Mouse (Mus musculus) embryonic facial prominence, embryonic 14.5 days (tissue): ENCODE results near the gene Echs1. TPM values are rescaled to one million over a fixed set of nuclear protein-coding genes. Genes with fewer than 3 reads are reported as not detected.

Experiments
- ATAC-seq: fragments of 200-750 bp; cut with Nextera tagmentation; 2 replicates; pipeline ENCODE4 v1.8.0; 2017; ENCODE audit warnings: low read depth, moderate number of reproducible peaks, moderate TSS enrichment
- DNase-seq: peaks from one replicate; pipeline ENCODE4 v3.0.0-alpha.2; 2015; ENCODE audit warnings: low spot score
- H3K27ac ChIP-seq: fragments of 300-500 bp; sonication (generic); replicated peaks from 2 replicates; pipeline ENCODE4 v1.5.1; 2014; ENCODE audit warnings: low read depth, mild to moderate bottlenecking, low read length, moderate library complexity
- H3K27me3 ChIP-seq: fragments of 300-500 bp; sonication (generic); replicated peaks from 2 replicates; pipeline ENCODE4 v1.6.1; 2014; ENCODE audit warnings: low read length; ENCODE audit not compliant: control insufficient read depth, insufficient read depth
- H3K36me3 ChIP-seq: fragments of 300-500 bp; sonication (generic); 2 replicates; pipeline ENCODE4 v1.6.1; 2014; ENCODE audit warnings: low read length, mixed read lengths; ENCODE audit not compliant: control insufficient read depth, insufficient read depth
- H3K4me1 ChIP-seq: fragments of 300-500 bp; sonication (generic); 2 replicates; pipeline ENCODE4 v1.6.1; 2014; ENCODE audit warnings: antibody characterized with exemption, low read length; ENCODE audit not compliant: control insufficient read depth, insufficient read depth
- H3K4me2 ChIP-seq: fragments of 300-500 bp; sonication (generic); 2 replicates; pipeline ENCODE4 v1.6.1; 2014; ENCODE audit warnings: low read depth, mild to moderate bottlenecking, low read length, moderate library complexity, mixed read lengths
- H3K4me3 ChIP-seq: fragments of 300-500 bp; sonication (generic); 2 replicates; pipeline ENCODE4 v1.5.1; 2014; ENCODE audit warnings: low read depth, mild to moderate bottlenecking, low read length
- H3K9ac ChIP-seq: fragments of 300-500 bp; sonication (generic); 2 replicates; pipeline ENCODE4 v1.6.1; 2014; ENCODE audit warnings: low read depth, mild to moderate bottlenecking, low read length, moderate library complexity, mixed read lengths
- H3K9me3 ChIP-seq: fragments of 300-500 bp; sonication (generic); 2 replicates; pipeline ENCODE4 v1.6.1; 2016; ENCODE audit warnings: low read length; ENCODE audit not compliant: control insufficient read depth
- WGBS: fragments of 180-500 bp; shearing (Covaris S2); extraction: QIAGEN DNeasy Blood & Tissue Kit; methylation state at CpG from one replicate; pipeline ENCODE4 v1.1.7; 2014; 5-methylcytosine and 5-hydroxymethylcytosine counted together
- polyA plus RNA-seq: library from polyadenylated mRNA; unstranded; fragments of >200 nt; fragmentation: Nextera tagmentation; extraction: Ambion mirVana; gene quantifications from 2 replicates; pipeline ENCODE4 v1.2.1, GENCODE M21; 2014

The Echs1 gene
- 136 and 146 TPM in 2 replicates for polyA plus RNA-seq

- DNase-seq (peak; percentile 94), ATAC-seq (peak; percentile 94)
- peak within 1 kb of the TSS; percentile 80 for H3K9ac ChIP-seq
- no peaks in the 10 kb centered on the region for H3K9me3 ChIP-seq
- H3K27me3 ChIP-seq: no peaks in the 10 kb centered on the region
- H3K4me1 ChIP-seq: no peaks in the 10 kb centered on the region
- H3K4me3 ChIP-seq: peak within 1 kb of the TSS; percentile 82
- peaks cover 14% of the 10 kb centered on the region; the same call in 1 of the 2 replicates for H3K36me3 ChIP-seq
- H3K4me2 ChIP-seq: peak within 1 kb of the TSS; percentile 89
- WGBS: 5% methylated on average over 22 of the region's 28 CpGs
- H3K27ac ChIP-seq: peak within 1 kb of the TSS; percentile 85
These were observed at the start of gene Echs1 for GRCm38 (mm10) chr7:140116329-140117054. Echs1 (minus strand) TSS chr7:140116476.

GRCm38 (mm10) chr7:140164664-140165063 lies 48.4 kb upstream of the Echs1 start, which contains the start of gene Olfr522:
Olfr522 (minus strand) TSS chr7:140164764.
- WGBS: 72% methylated on average over 7 of the region's 7 CpGs
- Histone ChIP-seq H3K4me3 (no peak within 1 kb of the TSS), H3K9ac (no peak within 1 kb of the TSS), H3K9me3 (peaks cover 5% of the 10 kb centered on the region; the same call in 1 of the 2 replicates), H3K27me3 (no peaks in the 10 kb centered on the region), H3K27ac (no peak within 1 kb of the TSS), H3K36me3 (no peaks in the 10 kb centered on the region), H3K4me1 (no peaks in the 10 kb centered on the region), H3K4me2 (no peak within 1 kb of the TSS)
- DNase-seq (no peak), ATAC-seq (no peak)

GRCm38 (mm10) chr7:140160363-140160762 lies 44.1 kb upstream of the Echs1 start:
- no peaks in the 10 kb centered on the region for H3K36me3 ChIP-seq
- no peak overlapping the region for H3K27ac ChIP-seq
- H3K9ac ChIP-seq: no peak overlapping the region
- ATAC-seq (no peak), DNase-seq (no peak)
- no peaks in the 10 kb centered on the region for H3K9me3 ChIP-seq
- whole genome bisulfite sequencing: 81% methylated on average over 3 of the region's 3 CpGs
- H3K4me2 ChIP-seq: no peak overlapping the region
- no peaks in the 10 kb centered on the region for H3K4me1 ChIP-seq
- H3K27me3 ChIP-seq: peaks cover 5% of the 10 kb centered on the region
- no peak overlapping the region for H3K4me3 ChIP-seq

- Histone ChIP-seq H3K27me3 (peaks cover 36% of the 10 kb centered on the region), H3K27ac (no peak within 1 kb of the TSS), H3K4me1 (peaks cover 15% of the 10 kb centered on the region), H3K4me2 (peak within 1 kb of the TSS; percentile 52), H3K9ac (peak within 1 kb of the TSS; percentile 51), H3K4me3 (peak within 1 kb of the TSS; percentile 33), H3K36me3 (0 out of 2 replicates have a peak, but pooled peaks cover 5% of the 10 kb centered on the region), H3K9me3 (no peaks in the 10 kb centered on the region)
- ATAC-seq (peak; percentile 24; the same call in 1 of the 2 replicates), DNase-seq (peak; percentile 13)
- WGBS: 2% methylated on average over 20 of the region's 28 CpGs
These were observed 38.1 kb upstream of the Echs1 start, which contains the start of gene Sprn for GRCm38 (mm10) chr7:140154218-140154927. Sprn (minus strand) TSS chr7:140154877.

GRCm38 (mm10) chr7:140153829-140154217 lies 37.5 kb upstream of the Echs1 start:
- no peaks in the 10 kb centered on the region for H3K9me3 ChIP-seq
- H3K36me3 ChIP-seq: 0 out of 2 replicates have a peak, but pooled peaks cover 5% of the 10 kb centered on the region
- WGBS: 22% methylated on average over 4 of the region's 4 CpGs
- peak overlapping the region; percentile 33 for H3K4me3 ChIP-seq
- peaks cover 36% of the 10 kb centered on the region for H3K27me3 ChIP-seq
- peaks cover 15% of the 10 kb centered on the region for H3K4me1 ChIP-seq
- peak overlapping the region; percentile 52 for H3K4me2 ChIP-seq
- no peak overlapping the region for H3K27ac ChIP-seq
- no peak for ATAC-seq
- DNase-seq: no peak
- peak overlapping the region; percentile 51 for H3K9ac ChIP-seq

GRCm38 (mm10) chr7:140153383-140153782 lies 37.1 kb upstream of the Echs1 start:
- Histone ChIP-seq H3K4me3 (peak overlapping the region; percentile 33), H3K27me3 (peaks cover 36% of the 10 kb centered on the region), H3K36me3 (0 out of 2 replicates have a peak, but pooled peaks cover 5% of the 10 kb centered on the region), H3K4me2 (peak overlapping the region; percentile 52), H3K27ac (no peak overlapping the region), H3K9me3 (no peaks in the 10 kb centered on the region), H3K4me1 (peaks cover 15% of the 10 kb centered on the region), H3K9ac (peak overlapping the region; percentile 47)
- DNase-seq (peak; percentile 9), ATAC-seq (peak; percentile 49; the same call in 1 of the 2 replicates)
- WGBS: 4% methylated on average over 27 of the region's 28 CpGs

GRCm38 (mm10) chr7:140144550-140144949 lies 28.3 kb upstream of the Echs1 start:
- peaks cover 6% of the 10 kb centered on the region; the same call in 1 of the 2 replicates for H3K36me3 ChIP-seq
- no peak overlapping the region for H3K9ac ChIP-seq
- H3K4me1 ChIP-seq: no peaks in the 10 kb centered on the region
- ATAC-seq (no peak), DNase-seq (no peak)
- H3K4me3 ChIP-seq: no peak overlapping the region
- no peak overlapping the region for H3K4me2 ChIP-seq
- 92% methylated on average over 4 of the region's 4 CpGs for WGBS
- H3K9me3 ChIP-seq: no peaks in the 10 kb centered on the region
- H3K27ac ChIP-seq: no peak overlapping the region
- no peaks in the 10 kb centered on the region for H3K27me3 ChIP-seq

- H3K4me1 ChIP-seq: peaks cover 4% of the 10 kb centered on the region
- H3K27ac ChIP-seq: no peak overlapping the region
- H3K4me2 ChIP-seq: no peak overlapping the region
- H3K9ac ChIP-seq: no peak overlapping the region
- no peaks in the 10 kb centered on the region for H3K9me3 ChIP-seq
- H3K36me3 ChIP-seq: no peaks in the 10 kb centered on the region
- H3K4me3 ChIP-seq: no peak overlapping the region
- WGBS: 5% methylated on average over 14 of the region's 14 CpGs
- no peaks in the 10 kb centered on the region for H3K27me3 ChIP-seq
- DNase-seq: peak; percentile 69
- ATAC-seq: no peak
These were observed 25.1 kb upstream of the Echs1 start for GRCm38 (mm10) chr7:140141350-140141749.
